Mouse (Mus musculus): Measurements from ENCODE around the gene Mrpl54. TPM values are rescaled to one million over a fixed set of nuclear protein-coding genes. Genes with fewer than 3 reads are reported as not detected.

Gene Mrpl54
- polyA plus RNA-seq (2017; shearing (Covaris generic)), result 106 TPM

DNA sequence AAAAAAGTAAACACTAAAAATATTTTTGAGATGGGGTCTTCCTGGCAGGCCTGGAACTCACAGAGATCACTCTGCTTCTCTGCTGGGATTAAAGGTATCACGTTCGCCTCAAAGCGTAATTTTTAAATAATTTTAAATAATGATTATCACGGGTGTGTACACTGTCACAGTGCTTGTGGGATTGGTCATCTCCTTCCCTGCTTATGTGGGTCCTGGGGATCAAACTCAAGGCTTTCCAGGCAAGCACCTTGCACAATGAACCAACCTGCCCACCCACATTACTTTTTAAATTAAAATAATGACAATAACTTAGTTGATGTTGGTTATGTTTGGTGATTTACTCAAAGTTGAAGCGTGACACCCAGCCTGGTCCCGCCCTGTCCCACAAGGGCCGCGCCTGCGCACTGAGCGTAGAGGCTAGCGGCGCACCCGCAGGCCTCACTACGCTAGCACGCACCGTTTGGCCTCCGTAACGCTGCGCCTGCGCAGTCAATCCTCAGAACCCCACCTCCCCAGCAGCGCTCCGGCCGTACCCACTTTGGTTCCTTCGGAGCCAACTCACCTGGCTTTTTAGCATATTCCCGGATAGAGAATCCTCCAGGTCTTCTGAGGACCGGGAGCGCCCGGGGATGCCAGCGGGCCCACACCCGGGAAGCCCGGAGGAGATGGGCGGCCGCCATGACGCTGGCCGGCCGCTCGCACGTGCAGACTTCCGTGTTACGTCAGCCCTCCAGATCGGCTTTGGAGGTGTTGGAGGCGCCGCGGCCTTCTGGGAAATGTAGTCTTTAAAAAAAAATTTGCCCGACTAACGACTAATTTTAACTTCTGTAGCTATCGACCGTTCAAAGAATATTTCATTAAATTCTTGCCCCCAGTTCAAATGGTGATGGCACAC, at the start of gene Mrpl54, which contains the start of gene Apba3:
Gene Mrpl54 (minus strand): TSS at position 724 of the 895 bp plus-strand sequence.
Gene Apba3 (plus strand): TSS at position 750 of the 895 bp plus-strand sequence.

GRCm38 (mm10) chr10:81292554-81293333, 26.0 kb upstream of the Mrpl54 start, which contains the start of gene Pip5k1c:
Gene Pip5k1c, plus strand, starts transcription at chr10:81292963.

GRCm38 (mm10) chr10:81291511-81292104, 24.9 kb upstream of the Mrpl54 start, which contains the start of gene Tjp3:
Gene Tjp3, minus strand, starts transcription at chr10:81291581.

DNA sequence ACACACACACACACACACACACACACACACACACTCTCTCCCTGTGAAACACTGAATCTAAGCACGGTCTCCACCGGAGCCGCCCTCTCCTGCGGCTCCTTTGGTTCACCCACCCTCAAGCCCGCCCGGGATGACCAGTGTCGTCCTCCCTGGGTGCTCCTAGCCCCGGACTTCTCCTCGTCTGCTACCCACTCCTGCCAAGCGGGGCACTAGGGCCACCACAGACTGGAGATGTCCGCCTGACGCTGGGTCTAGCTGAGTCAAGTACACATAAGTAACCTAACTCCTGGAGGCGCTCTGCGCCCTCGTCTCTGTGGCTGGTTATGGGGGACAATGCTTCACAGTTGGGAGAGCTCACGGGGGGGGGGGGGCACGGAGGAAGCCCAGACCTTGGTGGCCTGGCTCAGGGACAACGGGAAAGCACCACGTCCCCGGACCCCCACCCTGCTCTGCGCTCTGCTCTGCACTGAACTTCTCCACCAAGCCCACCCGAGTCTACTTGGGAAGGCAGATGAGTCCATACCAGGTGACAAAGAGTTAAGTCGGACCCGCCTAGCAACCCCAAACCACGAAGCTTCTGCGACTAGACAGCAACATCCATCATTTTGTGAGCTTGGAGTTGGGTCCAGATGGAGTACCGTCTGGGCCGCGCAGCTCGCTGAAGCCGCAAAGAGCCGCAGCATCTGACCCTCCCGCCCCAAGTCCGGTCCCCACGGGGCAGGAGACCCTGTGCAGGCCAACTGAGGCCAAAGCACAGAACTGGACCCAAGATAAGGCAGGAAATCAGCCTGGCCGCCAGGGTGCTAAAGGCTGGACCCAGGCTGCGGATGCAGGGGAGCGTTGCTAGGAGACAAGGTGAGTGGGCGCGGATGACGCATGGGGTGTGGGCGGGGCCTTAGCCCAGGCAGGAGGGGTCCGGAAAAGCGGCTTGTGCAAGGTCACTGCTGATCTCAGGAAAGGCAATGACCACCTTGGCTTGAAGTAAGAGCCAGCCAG, 14.0 kb downstream of the Mrpl54 start, which contains the start of gene Matk:
Gene Matk (plus strand): TSS at position 512 of the 996 bp plus-strand sequence.

DNA sequence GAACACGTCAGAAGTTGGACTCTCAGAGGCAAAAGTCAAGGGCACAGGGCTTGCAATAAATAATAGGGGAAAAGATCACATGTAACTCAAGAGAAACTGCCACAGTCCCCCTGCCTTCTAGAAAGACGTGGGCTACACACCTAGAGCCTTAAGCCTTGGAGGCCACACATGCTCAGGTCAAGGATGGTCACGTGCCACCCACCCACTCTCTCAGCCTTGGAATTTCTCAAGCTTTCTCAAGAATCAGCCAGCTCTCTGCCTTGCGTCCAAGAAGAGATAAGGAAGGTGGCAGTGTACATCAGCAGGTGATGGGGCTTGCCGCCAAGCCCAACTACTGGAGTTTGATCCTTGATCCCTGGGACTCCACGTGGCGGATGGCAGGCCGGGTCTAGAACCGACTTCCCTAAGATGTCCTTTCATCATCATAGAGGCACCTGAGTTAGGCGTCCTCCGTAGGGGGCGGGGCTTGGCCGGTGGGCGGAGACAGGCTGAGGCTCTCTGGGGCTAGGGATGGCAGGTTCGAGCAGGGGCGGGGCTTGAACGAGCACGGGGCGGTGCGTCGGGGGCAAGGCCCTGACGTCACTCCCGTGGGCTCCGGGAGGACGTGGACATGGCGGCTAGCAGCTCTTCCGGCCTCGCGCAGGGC, 34.0 kb downstream of the Mrpl54 start, which contains the start of gene Zfr2:
Gene Zfr2 (plus strand): TSS at position 576 of the 646 bp plus-strand sequence.

DNA sequence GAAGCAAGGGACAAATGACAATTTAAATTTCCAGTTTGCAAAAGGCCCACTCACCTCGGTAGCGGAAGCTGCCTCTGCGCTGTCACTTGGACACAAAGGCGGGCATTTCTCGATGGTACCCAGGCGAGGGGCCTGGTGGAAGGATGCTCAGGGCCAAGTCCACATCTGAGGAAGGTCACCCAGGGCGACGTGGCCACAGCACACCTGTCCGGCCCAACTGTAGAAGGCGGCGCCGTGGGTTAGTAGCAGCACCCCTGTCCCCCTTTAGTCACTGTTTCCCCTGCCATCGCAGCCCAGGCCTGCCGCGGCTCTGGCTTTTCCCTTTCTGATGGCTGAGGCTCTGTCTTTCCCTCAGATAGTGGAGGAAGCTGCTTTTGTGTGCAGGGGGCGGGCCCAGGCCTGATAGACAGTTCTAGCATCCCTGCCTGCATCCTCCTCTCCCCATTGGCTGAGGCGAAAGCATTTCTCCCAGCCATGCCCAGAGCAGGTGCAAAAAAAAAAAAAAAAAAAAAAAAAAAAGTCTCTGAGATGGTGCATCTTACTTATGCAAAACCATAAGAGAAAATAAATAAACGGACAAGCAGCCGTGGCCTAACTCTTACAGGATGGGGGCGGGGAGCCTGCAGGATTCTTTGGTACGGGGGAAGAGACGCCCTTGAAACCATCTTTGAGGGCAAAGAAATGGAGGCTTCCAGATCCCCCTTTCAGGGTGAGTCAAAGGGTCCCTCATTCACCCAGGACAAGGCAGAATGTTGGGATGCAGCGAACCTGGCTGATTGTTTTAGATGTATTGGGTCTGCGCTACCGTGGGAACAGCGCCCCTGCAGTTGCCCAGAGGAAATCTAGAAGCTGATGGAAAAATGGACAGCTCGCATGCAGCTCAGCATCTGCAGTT, 36.0 kb downstream of the Mrpl54 start, which contains the start of gene Atcay:
Gene Atcay (minus strand): TSS at position 396 of the 895 bp plus-strand sequence.

Other genes starting within 250 kb of the Mrpl54 start
- 0.13 TPM for gene Diras1, start 241.3 kb downstream of the Mrpl54 start, polyA plus RNA-seq (2017; shearing (Covaris generic))
- gene Slc39a3, start 229.5 kb downstream of the Mrpl54 start, polyA plus RNA-seq (2017; shearing (Covaris generic)), result 22.2 TPM
- 105 TPM for gene Sgta, start 206.8 kb downstream of the Mrpl54 start, polyA plus RNA-seq (2017; shearing (Covaris generic))
- 10.9 TPM for gene Thop1, start 196.9 kb downstream of the Mrpl54 start, polyA plus RNA-seq (2017; shearing (Covaris generic))
- gene Creb3l3, start 168.1 kb downstream of the Mrpl54 start, polyA plus RNA-seq (2017; shearing (Covaris generic)), result 0.28 TPM
- 177 TPM for gene Map2k2, start 161.0 kb downstream of the Mrpl54 start, polyA plus RNA-seq (2017; shearing (Covaris generic))
- 79.4 TPM for gene Zbtb7a, start 131.7 kb downstream of the Mrpl54 start, polyA plus RNA-seq (2017; shearing (Covaris generic))
- 57.9 TPM for gene Pias4, start 99.0 kb downstream of the Mrpl54 start, polyA plus RNA-seq (2017; shearing (Covaris generic))
- gene Eef2, start 90.3 kb downstream of the Mrpl54 start, polyA plus RNA-seq (2017; shearing (Covaris generic)), result 670 TPM
- 96.8 TPM for gene Dapk3, start 83.9 kb downstream of the Mrpl54 start, polyA plus RNA-seq (2017; shearing (Covaris generic))
- gene 4930442H23Rik, start 83.1 kb downstream of the Mrpl54 start, polyA plus RNA-seq (2017; shearing (Covaris generic)), result not detected
- 0.28 TPM for gene Nmrk2, start 64.9 kb downstream of the Mrpl54 start, polyA plus RNA-seq (2017; shearing (Covaris generic))
- 3.4 TPM for gene Atcay, start 36.1 kb downstream of the Mrpl54 start, polyA plus RNA-seq (2017; shearing (Covaris generic))
- 5.4 TPM for gene Zfr2, start 33.8 kb downstream of the Mrpl54 start, polyA plus RNA-seq (2017; shearing (Covaris generic))
- 88.9 TPM for gene Matk, start 14.0 kb downstream of the Mrpl54 start, polyA plus RNA-seq (2017; shearing (Covaris generic))
- gene Apba3, start within 50 bp of the Mrpl54 start, polyA plus RNA-seq (2017; shearing (Covaris generic)), result 46.1 TPM
- gene Tjp3, start 24.6 kb upstream of the Mrpl54 start, polyA plus RNA-seq (2017; shearing (Covaris generic)), result 17.2 TPM
- gene Pip5k1c, start 26.0 kb upstream of the Mrpl54 start, polyA plus RNA-seq (2017; shearing (Covaris generic)), result 104 TPM
- gene Cactin, start 54.2 kb upstream of the Mrpl54 start, polyA plus RNA-seq (2017; shearing (Covaris generic)), result 70.5 TPM
- 73.4 TPM for gene Tbxa2r, start 61.8 kb upstream of the Mrpl54 start, polyA plus RNA-seq (2017; shearing (Covaris generic))
- gene Gipc3, start 76.3 kb upstream of the Mrpl54 start, polyA plus RNA-seq (2017; shearing (Covaris generic)), result 0.24 TPM
- gene Hmg20b, start 83.5 kb upstream of the Mrpl54 start, polyA plus RNA-seq (2017; shearing (Covaris generic)), result 42.7 TPM
- 6.1 TPM for gene Mfsd12, start 90.6 kb upstream of the Mrpl54 start, polyA plus RNA-seq (2017; shearing (Covaris generic))
- gene 4930404N11Rik, start 98.9 kb upstream of the Mrpl54 start, polyA plus RNA-seq (2017; shearing (Covaris generic)), result 3.2 TPM
- gene Fzr1, start 111.6 kb upstream of the Mrpl54 start, polyA plus RNA-seq (2017; shearing (Covaris generic)), result 65.5 TPM
- 44.3 TPM for gene Dohh, start 117.5 kb upstream of the Mrpl54 start, polyA plus RNA-seq (2017; shearing (Covaris generic))
- 5.8 TPM for gene Gm48551, start 117.5 kb upstream of the Mrpl54 start, polyA plus RNA-seq (2017; shearing (Covaris generic))
- 0.75 TPM for gene Gm48552, start 122.1 kb upstream of the Mrpl54 start, polyA plus RNA-seq (2017; shearing (Covaris generic))
- gene Smim24, start 126.1 kb upstream of the Mrpl54 start, polyA plus RNA-seq (2017; shearing (Covaris generic)), result 6.1 TPM
- gene Nfic, start 188.7 kb upstream of the Mrpl54 start, polyA plus RNA-seq (2017; shearing (Covaris generic)), result 21.0 TPM
- gene Celf5, start 215.8 kb upstream of the Mrpl54 start, polyA plus RNA-seq (2017; shearing (Covaris generic)), result 0.20 TPM
- 164 TPM for gene Ncln, start 229.5 kb upstream of the Mrpl54 start, polyA plus RNA-seq (2017; shearing (Covaris generic))
- 90.1 TPM for gene S1pr4, start 233.2 kb upstream of the Mrpl54 start, polyA plus RNA-seq (2017; shearing (Covaris generic))